Comparison of ENCODE assay signal across 11 mouse cellular contexts in genomic region chr2:143035086-143035593, GRCm38 (mm10). TPM values are rescaled to one million over a fixed set of nuclear protein-coding genes. Genes with fewer than 3 reads are reported as not detected.
DNase-seq lines count a peak whose midpoint lies in the region; ATAC-seq lines count a peak whose summit lies in the region.
"Had no signal": no experiment of that assay in that cellular context is flagged by ENCODE, and none has a peak within 500 bp of the region (broad histone marks: within the 10 kb centered on the region; RNA-seq: fewer than 3 reads in every experiment).

No protein-coding gene starts in this region.

- ATAC-seq in common myeloid progenitor, adult 5-6 weeks (replicated peaks; ENCODE audit: low read depth, poor library complexity, severe bottlenecking): peak; percentile 56
- ATAC-seq: forebrain, embryonic 14.5 days had no signal

- peak; percentile 3 to 8 for DNase-seq in kidney, adult 8-10 months
- no peak for DNase-seq in kidney, adult 18-20 months
- DNase-seq in A20 (ENCODE audit: low read depth, low spot score): peak; percentile 85
- peak; percentile 42 for DNase-seq in layer of hippocampus, adult 9-11 months
- no peak for DNase-seq in retina, embryonic 14.5 days (ENCODE audit: low spot score)
- no peak for DNase-seq in gastrocnemius, postnatal 10 days
- no peak for DNase-seq in Muller cell, postnatal 12 days (ENCODE audit: inconsistent ontology term)
- DNase-seq: cerebellum, adult 11-12 months had no signal

RNA-seq across cellular contexts. Expression of gene Snrpb2, which starts 27.7 kb away (rescaled TPM):
- total RNA-seq in common myeloid progenitor, adult 5-6 weeks (2017): 143 and 165 TPM in 2 replicates
- total RNA-seq in gastrocnemius, postnatal 10 days (2021): 10 to 100 TPM; 27.1 to 29.3 TPM

RNA-seq across cellular contexts. Expression of gene Otor, which starts 43.1 kb away (rescaled TPM):
- not detected in 2 replicates for total RNA-seq in common myeloid progenitor, adult 5-6 weeks (2017)
- not detected for total RNA-seq in gastrocnemius, postnatal 10 days (2021)
- total RNA-seq: layer of hippocampus, postnatal 36 days had no signal

Comparison
In these comparisons a context has a peak if more than half of its experiments do, and no peak if none do; other contexts are left out.
1. DNase-seq: peak in kidney, adult 8-10 months (2 of 2), A20 (single experiment) and layer of hippocampus, adult 9-11 months (single experiment); none in kidney, adult 18-20 months (single experiment), retina, embryonic 14.5 days (single experiment), gastrocnemius, postnatal 10 days (single experiment) and Muller cell, postnatal 12 days (single experiment).